Mouse (Mus musculus) neutrophil, adult 65 days (primary cell): ENCODE results near the gene Acer3. TPM values are rescaled to one million over a fixed set of nuclear protein-coding genes. Genes with fewer than 3 reads are reported as not detected.

Source experiments
- total RNA-seq: library from RNA; stranded (reverse); gene quantifications from 2 replicates; pipeline ENCODE4 v1.2.4, GENCODE M21; 2023

Gene Acer3
- 27.2 and 27.8 TPM in 2 replicates for total RNA-seq

DNA sequence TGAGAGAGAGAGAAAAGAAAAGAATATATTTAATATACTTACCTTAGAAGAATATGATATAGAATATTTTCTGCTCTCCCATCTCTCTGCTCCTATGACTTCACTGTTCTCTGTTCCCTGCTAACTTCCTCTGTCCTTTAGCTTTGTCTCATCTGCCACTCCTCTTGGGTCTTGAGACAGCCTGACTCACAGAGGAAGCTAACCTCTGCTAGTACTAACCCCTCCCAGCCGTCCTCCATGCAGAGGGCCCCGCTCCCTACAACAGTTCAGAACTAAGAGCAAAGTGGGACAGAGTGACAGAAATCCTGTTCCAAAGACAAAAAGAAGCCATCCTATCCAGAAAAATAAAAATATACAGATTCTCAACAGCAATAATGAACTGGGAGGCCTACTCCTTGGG is at the start of gene Acer3:
Acer3 (minus strand) TSS at position 126 of the 400 bp plus-strand sequence.

DNA sequence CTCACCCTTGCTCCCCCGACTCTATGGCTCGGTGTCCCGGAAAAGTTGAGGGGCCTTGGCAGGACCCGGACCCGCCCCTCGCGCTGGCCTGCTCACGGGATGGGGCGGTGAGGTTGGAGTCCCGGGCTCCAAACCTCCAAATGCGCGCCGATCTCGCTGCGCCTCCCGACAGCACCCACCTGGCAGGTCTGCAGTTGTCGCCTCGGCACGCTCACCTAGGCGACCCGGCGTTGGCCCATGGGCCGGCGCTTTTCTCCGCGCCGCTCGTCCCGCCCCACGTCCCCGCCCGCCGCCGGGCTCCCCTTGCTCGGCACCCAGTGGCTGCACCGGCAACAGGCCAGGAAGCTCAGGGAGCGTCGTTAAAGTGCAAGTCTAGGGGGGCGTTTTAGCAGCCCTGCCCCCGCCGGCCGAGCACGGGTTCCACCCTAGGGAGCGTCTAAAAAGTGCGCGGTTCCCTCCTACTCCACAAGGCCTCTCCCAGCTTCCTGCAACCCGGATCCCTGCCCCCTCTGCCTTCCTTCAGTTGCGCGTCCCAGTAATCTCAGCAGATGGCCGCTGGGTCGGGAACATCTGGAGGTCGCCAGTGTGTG is 40.1 kb upstream of the Acer3 start, which contains the start of gene Tsku:
Tsku (minus strand) TSS at position 266 of the 590 bp plus-strand sequence.

DNA sequence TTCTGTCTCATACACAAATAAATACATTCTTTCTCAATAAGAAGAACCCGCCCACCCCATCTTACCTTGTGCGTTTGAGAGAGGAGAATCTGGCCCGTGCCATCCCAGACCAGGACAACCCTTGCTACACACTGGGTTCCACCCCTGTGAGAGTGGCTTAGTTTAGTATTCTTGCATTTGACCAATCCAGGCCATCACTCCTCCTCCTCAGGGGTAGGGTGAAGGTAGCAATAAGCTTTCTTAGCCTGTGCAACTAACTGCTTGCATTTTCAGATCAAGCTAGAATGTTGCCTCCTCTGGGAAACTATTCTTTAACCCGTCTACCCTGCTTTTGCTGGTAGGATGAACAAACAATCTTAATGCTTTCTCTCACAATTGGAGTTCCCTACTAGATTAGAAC is 121.6 kb downstream of the Acer3 start, which contains the start of gene B3gnt6:
B3gnt6 (minus strand) TSS at position 101 of the 400 bp plus-strand sequence.

DNA sequence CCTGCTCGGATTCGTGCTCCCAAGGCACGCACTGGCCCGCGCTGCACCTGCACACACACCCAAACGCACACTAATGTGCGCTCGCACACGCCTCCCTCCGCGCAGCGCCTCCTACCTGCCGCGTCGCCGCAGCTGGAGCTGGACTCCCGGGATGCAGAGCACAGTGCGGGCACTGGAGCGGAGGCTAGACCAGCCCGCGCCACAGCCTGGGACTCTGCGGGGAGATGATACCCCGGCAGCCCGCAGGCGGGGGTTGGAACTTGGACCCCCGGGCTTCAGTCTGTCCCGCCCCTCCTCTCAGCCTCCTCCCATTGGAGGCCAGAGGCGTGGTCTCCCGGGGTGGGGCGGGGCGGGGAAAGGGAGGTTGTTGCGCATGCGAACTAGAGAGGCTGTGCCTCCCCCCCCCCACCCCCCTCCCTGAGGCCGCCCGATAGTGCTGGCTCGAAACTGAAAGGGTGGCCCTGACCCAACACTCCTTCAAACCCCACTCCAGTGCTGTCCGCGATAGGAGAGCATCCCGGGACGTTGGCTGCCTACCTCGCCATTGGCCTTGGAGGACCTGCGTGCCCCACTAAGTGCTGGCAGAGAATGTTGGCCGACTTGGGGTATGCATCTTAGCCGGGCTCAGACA is 143.0 kb downstream of the Acer3 start, which contains the start of gene Capn5:
Capn5 (minus strand) TSS at position 346 of the 631 bp plus-strand sequence.

Other genes with a start within 250 kb of the Acer3 start
- gene Myo7a, start 201.7 kb downstream of the Acer3 start, total RNA-seq = 9.8 and 16.8 TPM in 2 replicates
- gene Omp, start 175.7 kb downstream of the Acer3 start, total RNA-seq = 0.41 and 0.79 TPM in 2 replicates
- 0.68 and 1.9 TPM in 2 replicates for gene Capn5, start 142.9 kb downstream of the Acer3 start, total RNA-seq
- gene B3gnt6, start 121.7 kb downstream of the Acer3 start, total RNA-seq = 0.38 TPM in 1 of 2 replicates, not detected in the other
- not detected in 2 replicates for gene Tsku, start 40.1 kb upstream of the Acer3 start, total RNA-seq
- gene Gucy2d, start 119.2 kb upstream of the Acer3 start, total RNA-seq = not detected in 2 replicates
- 0.14 and 0.60 TPM in 2 replicates for gene Lrrc32, start 168.1 kb upstream of the Acer3 start, total RNA-seq